Mouse (Mus musculus) kidney, postnatal 4 days (tissue): ENCODE measurements around the gene Olfr203.
"Not testable (repeated sequence)": the region's sequence is repeated elsewhere in the genome, so short reads cannot be mapped to it uniquely, and the experiment has no call there.

Experiments used
- DNase-seq, 2 experiments: peaks; one replicate each; pipeline ENCODE4 v3.0.0; 2021; ENCODE audit warnings: mixed read lengths in 2 of 2

Olfr203 gene

DNA sequence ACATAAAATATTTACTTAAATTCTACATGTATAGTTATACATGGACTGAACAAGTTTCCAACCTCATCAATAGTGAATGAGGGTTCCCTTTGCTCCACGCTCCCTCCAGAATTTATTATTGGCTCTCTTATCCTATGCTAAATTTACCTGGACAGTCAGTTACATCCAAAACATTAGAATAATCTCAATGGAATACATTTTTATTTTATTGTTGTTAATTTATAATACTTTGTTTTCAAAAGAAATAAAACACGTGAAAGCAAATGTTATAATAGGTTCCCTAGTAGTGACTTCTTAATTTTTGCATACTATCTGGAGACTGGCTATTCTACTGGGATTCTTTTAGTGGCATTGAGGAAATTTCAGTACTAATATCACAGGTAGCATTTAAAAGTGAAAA, at the start of gene Olfr203:
Olfr203 (plus strand) TSS at position 301 of the 400 bp plus-strand sequence.
- DNase-seq = no peak

DNA sequence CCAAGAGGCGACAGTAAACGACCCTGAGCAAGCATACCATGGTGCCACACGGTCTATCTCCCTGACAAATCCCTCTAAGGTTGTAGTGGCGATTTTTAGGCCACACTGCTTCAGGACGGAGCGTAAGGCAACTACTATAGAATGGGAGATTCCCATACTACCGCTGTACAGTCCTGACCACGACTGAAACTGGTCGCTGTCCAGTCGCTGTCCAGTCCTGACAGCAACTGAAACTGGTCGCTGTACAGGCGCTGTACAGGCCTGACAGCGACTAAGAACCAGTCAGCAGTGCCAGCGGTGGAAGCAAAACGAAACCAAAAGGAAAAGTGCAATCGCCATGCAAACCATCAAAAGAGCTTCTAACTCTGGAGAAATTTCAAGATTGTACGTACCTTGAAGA, 49.0 kb upstream of the Olfr203 start:
- DNase-seq = no peak

DNA sequence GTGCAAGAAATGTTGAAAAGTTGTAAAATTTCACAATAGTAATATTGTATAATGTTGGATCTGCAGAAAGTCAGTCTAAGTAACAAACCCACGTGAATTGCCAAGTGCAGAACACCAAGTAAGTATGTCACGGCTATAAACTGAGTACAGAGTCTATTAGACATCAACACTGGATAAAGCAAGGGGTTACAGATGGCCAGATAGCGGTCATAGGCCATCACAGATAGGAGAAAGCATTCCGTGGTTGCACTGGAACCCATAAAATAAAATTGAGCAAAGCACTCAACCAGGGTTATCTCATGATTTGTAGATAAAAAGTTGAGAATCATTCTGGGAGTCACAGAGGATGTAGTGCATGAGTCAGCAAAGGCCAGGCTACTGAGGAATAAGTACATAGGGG, 29.6 kb upstream of the Olfr203 start:
- not testable (repeated sequence) for DNase-seq

DNA sequence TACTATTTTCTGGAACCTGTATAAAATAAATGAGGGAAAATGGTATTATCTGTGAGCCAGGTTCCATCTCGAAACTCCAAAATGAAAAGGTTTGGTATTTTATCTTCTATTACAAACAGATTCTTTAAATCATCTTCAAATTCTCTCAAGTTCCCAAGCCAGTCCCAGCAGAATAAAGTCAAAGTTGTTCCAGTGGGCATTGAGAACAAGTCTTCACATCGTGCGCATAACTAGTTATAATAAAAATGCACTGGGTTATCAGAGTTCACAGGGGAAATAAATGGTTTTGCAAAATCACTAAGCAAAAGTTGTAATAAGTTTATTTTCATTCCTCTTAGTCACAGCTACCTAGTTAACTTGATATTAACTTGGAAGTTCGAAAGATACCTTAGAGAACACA, 26.1 kb upstream of the Olfr203 start, which contains the start of gene Olfr201:
Olfr201 (minus strand) TSS at position 101 of the 400 bp plus-strand sequence.
- DNase-seq = not testable (repeated sequence)

DNA sequence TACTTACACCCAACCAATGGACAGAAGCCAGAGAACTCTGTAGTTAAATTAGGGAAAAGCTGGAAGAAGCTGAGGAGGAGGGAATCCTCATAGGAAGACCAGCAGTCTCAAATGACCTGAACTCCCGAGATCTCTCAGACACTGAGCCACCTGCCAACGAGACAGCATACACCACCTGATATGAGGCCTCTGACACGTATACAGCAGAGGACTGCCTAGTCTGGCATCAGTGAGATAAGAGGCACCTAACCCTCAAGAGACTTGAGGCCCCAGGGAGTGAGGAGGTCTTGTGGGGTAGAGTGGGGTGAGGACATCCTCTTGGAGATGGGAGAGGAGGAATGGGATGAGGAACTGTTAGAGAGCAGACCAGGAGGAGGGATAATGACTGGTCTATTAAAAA, 18.1 kb upstream of the Olfr203 start:
- no peak for DNase-seq

DNA sequence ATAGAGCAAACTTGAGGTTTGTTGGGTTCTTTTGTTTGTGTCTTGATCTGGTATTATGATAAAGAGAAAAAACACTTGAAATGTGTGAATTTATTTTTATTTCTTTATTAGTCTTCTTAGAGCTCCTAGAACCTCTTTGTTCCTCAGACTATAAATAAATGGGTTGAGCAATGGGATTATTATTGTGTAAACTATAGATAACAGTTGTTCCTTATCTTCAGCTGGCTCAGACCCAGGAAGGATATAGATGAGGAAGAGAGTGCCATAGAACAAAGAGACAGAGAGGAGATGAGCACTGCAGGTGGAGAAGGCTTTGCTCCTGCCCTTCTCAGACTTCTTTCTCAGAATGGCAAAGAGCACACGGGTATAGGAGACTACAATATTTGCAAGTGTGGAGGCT, 15.2 kb upstream of the Olfr203 start:
- DNase-seq = no peak

DNA sequence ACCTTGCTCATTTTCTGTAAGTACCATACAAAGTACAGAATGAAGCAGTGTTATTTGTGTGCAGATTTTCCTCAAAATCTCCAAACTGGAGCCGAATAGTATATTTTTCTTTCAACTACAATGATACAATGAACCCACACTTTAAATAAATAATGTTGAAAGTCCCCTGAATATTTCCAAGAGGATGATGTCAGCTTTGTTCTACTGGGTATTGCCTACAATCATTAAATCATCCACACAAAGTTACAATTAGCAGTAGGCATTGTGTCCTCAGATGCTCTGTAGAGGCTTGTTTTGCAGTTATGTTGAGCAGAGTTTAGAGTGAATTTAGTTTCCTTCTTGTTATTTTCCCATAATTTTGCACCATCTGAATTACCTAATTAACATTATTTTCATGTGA, 12.0 kb upstream of the Olfr203 start, which contains the start of gene Olfr202:
Olfr202 (minus strand) TSS at position 101 of the 400 bp plus-strand sequence.
- no peak for DNase-seq

DNA sequence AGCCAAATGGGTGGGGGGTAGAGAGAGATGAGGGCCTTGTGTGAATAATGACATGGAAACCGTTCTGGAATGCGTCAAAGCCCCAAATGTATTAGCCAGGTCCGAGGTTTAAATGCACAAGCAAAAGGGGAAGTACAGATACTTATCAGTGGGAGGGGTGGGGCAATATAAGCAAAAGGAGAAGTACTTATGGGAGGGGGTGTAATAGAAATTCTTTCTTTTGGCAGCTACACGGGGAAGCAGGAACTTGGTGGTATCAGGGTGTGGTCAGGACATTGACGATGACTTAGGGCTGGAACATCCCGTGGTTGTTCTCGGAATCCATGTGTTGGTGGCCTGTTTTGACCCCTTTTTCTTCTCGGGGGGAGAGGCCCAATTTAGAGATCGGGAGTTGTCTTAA, 11.1 kb upstream of the Olfr203 start:
- not testable (repeated sequence) for DNase-seq

DNA sequence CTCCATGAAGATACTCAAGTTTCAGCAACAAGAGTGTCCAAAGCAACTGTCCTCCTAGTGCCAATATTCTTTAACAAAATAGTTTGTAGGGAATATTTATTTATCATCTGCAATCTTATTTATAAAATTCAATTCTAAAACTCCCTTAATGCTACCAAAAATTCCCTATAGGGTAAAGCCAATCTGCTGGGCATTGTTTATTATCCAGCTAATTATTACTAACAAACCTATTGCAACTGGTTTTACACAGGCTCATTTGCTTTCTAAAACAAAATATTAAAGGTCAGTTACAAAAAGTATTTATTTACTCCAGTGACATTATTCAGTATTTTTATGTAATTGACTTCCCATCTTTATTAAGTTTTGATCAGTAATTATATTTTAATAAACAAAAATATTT, 19.5 kb downstream of the Olfr203 start, which contains the start of gene Olfr204:
Olfr204 (minus strand) TSS at position 101 of the 400 bp plus-strand sequence.
- no peak for DNase-seq

DNA sequence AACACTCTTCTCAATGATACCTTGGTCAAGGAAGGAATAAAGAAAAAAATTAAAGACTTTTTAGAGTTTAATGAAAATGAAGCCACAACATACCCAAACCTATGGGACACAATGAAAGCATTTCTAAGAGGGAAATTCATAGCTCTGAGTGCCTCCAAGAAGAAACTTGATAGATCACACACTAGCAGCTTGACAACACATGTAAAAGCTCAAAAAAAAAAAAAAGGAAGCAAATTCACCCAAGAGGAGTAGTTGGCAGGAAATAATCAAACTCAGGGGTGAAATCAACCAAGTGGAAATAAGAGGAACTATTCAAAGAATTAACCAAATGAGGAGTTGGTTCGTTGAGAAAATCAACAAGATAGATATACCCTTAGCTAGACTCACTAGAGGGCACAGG, 24.6 kb downstream of the Olfr203 start:
- DNase-seq = not testable (repeated sequence)

DNA sequence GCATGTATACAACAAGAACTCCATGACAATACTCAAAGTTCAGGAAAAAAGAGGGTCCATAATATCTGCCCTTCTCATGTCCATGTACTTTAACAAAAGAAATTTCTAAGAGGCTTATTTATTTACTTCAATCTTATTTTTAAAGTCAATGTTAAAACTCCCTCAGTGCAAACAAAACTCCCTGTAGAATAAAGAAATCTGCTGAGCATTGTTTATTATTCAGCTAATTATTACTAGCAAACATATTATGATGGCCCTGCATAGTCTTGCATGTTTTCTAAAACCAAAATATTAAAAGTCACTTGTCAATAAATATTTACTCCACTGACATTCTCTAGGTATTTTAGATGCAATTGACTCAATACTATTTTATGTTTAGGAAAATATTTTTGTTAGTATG, 32.4 kb downstream of the Olfr203 start, which contains the start of gene Olfr205:
Olfr205 (minus strand) TSS at position 101 of the 400 bp plus-strand sequence.
- no peak for DNase-seq

DNA sequence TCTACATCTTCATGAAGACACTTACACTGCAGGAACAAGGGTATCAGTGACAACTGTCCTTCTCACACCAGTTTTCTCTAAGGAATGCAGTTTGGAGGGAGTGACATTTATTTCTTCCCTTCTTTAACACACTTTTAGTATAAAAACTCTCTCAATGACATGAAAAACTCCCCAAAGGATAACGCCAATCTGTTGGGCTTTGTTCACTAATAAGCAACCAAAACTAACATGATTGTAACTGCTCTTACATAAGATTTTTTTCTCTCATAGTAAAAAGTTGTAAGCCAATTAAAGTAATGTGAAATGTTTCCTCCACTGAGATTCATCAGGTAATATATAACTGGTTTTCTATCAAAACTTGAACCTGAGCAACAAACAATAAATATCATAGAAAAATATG, 50.5 kb downstream of the Olfr203 start, which contains the start of gene Olfr206:
Olfr206 (minus strand) TSS at position 101 of the 400 bp plus-strand sequence.
- DNase-seq = no peak
